Mouse (Mus musculus): ENCODE measurements around the gene Bud23.

DNA sequence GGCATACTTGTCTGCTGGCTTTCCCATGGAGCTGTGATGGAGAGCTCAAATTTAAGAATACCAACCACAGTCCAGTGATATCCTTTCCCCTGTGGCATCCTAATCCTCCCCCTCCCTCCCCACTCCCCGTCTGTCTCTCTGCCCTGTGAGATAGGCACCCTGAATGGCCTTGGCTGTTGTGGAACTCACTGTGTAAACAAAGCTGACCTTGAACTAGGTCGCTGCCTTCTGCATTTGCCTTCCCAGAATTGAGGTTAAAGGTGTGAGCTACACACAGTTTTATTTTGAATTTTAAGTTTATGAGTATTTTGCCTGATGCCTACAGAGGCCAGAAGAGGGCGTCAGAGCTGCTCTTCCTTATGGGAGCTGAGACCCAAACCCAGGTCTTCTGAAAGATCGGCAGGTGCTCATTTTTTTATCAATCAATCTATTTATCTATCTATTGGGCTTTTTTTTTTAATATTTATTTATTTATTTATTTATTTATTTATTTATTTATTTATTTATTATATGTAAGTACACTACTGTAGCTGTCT is 48.5 kb downstream of the Bud23 start:
- TF ChIP-seq POLR2A (IDR thresholded peaks at IDR 0.05; ENCODE audit: control insufficient read depth, extremely low read depth, insufficient read depth, low read length, poor library complexity) (no peak), CTCF (IDR thresholded peaks at IDR 0.05; ENCODE audit: borderline replicate concordance, control insufficient read depth, extremely low read depth, insufficient read depth, low read length, poor library complexity) (no peak)
